Mouse (Mus musculus) cerebellum, adult 11-12 months (tissue): Measurements from ENCODE around the gene Tk1.
A peak's percentile ranks its signal among the peaks of the same experiment; 100 is the strongest.
"Not testable (repeated sequence)": the region's sequence is repeated elsewhere in the genome, so short reads cannot be mapped to it uniquely, and the experiment has no call there.

ENCODE experiments used
- DNase-seq: peaks from one replicate; pipeline ENCODE4 v3.0.0; 2022

Tk1 gene

DNA sequence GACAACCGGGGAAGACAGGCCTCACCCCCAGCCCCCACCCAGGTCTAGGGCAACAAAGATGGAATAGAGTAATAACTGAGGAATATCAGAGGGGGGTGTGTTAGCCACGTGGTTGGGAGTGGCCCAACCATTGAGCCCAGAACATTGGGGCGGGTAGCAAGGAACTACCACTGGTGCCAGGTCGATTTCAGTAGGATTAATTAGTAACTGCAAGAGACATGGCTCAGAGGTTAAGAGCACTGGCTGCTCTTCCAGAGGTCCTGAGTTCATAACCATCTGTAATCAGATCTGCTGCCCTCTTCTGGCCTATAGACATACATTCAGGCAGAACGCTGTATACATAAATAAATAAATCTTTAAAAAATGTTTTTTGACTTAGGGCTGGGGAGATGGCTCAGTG lies 20.7 kb upstream of the Tk1 start:
- DNase-seq = no peak

DNA sequence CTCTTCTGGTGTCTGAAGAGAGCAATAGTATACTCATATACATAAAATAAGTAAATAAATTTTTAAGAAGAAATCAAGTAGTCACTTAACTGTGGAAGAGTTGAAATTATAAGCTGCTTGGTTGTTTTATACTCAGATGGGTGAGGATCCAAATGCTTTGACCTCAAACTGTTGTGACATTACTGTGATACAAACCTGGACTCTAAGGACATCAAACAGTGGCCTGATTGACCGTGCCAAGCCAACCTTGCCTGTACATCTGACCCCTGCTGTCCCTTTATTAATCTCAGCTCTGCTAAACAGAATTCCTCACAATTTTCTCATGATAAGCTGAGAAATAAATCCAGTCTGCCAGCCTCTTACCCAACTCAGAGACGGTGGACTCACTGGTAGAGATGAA lies 19.8 kb upstream of the Tk1 start:
- no peak for DNase-seq

DNA sequence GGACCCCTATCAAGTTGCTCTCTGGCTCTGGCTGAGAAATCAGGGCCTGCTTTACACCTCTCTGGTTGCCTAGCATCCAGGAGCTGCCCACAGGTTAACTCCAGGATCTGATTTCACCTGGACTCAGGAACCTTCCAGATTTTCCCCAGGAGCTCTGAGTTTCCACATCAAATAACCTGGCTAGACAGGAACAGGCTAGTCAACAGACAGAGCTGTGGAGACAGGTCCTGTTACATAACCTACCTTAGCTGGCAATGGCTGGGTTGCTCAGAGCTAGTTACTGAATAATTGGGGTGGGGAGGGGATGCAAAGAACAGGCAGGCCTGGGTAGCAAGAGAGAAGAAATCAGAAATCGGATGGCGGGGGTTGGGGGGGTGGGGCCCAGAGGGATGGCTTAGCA lies 19.1 kb upstream of the Tk1 start:
- DNase-seq = no peak

DNA sequence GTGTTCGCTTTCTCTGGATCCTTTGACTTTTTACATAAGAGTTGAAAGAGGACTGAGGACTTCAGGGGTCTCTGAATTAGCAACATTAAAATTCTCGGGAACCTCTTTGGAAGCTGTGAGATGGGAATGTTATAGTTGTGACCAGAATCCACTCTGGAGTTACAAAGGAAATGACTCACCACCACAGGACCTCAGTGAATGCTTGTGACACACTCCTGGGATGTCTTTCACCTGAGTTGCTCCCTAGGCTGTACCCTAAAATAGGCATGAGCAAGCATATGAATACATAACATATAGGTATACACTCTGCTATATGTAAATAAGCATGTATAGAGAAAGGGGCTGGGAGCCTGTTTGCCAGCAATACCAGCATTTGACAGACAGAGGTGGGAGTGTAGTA lies 17.5 kb upstream of the Tk1 start:
- no peak for DNase-seq

DNA sequence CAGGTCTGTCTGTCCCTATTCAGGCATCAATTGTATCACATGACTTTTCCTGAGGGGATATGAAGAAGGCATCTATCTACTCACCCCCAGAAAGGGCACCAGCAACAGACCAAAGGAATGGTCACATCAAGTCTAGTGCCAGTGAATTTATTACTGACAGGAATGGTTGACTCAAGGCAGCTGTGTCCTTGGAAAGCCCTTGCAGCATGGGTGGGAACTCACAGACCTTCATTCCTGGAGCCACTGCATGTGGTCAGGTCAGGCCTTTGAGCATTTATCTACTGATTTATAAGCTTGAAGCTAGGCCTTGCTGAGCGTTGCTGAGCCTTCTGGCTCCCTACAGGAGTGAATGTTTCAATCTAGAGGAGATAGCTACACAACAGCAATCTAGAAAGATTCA lies 15.0 kb upstream of the Tk1 start:
- DNase-seq = no peak

DNA sequence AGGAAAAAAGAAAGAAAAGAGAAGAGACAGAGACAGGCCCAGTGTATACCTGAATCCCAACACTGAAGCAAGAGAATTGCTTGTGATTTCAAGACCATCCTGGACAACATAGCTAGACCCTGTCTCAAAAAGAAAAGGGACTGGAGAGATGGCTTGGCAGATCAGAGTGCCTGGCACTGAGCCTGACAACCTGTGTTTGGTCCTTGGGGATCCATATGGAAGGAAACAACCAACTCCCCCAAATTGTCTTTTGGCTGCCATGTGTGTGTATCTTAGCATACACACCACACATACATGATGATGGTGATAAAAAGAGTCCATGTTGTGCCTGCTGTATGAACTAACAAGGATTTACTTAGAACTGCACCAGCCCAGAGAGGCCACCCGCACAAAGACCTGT lies 13.1 kb upstream of the Tk1 start:
- DNase-seq = no peak

DNA sequence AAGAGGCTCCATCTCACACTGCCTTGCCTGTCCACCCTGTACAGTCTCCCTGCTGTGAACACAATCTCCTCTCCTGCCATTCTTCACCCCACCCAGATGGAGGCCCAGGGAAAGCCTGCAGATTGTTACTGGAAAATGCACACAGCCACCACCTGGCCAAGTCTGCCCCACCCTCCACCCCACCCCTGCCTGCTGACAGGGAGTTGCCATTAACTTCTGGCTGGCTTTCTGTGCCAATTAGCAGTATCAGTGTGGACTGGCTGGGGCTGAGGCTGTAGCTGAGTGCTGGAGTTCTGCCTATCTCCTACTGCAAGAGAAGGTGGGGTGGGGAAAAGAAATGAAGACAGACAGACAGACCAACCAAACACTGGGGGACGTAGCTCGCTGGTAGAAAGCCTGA lies 12.7 kb upstream of the Tk1 start:
- DNase-seq = no peak

DNA sequence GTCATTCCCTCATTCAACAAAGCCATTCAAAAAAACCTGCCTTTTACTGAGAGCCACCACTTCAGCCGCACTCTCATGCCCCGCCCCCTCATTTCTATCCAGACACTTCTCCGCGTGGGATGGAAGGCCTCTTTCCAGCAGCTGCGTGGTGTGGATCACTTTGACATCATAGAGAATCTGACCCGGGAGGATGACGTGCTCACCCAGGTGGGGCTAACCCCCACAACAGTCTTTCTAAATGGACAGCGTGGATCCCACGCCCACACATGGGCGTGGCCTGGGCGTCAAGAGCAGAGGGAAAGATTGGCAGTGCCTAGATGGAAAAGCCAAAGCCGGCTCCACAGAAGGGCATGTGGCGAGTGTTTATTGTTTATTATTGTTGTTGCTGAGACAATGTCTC lies 10.4 kb upstream of the Tk1 start:
- no peak for DNase-seq

DNA sequence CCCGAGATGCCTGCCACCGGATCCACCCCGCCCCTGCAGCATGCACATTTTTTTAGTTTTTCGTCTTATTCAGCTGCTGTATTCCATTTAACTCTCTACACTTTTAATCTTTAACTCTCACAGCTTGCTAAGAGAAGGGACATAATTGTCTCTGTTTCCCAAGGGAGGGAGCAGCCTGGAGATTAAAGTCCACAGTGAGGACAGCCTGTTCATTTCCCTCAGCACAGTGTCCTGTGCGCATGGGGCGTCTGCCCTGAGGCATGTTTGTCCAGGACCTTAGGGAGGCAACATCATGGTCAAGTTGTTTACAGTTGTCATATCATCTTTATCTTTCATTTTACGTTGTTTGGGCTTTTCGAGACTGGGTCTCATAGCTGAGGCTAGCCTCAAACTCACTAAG lies 8.2 kb upstream of the Tk1 start:
- no peak for DNase-seq

DNA sequence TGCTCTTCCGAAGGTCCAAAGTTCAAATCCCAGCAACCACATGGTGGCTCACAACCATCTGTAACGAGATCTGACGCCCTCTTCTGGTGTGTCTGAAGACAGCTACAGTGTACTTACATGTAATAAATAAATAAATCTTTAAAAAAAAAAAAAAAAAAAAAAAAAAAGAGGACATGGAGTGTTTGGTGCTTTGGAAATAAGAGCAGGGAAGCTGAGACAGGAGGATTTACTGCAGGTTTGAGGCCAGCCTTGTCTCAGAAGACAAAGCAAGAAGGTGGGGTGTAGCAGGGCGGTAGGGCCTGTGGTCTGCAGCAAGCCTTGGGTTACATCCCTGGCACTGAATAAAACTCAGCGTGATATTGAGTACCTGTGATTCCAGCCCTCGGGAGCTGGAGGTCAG lies 7.6 kb upstream of the Tk1 start:
- not testable (repeated sequence) for DNase-seq

DNA sequence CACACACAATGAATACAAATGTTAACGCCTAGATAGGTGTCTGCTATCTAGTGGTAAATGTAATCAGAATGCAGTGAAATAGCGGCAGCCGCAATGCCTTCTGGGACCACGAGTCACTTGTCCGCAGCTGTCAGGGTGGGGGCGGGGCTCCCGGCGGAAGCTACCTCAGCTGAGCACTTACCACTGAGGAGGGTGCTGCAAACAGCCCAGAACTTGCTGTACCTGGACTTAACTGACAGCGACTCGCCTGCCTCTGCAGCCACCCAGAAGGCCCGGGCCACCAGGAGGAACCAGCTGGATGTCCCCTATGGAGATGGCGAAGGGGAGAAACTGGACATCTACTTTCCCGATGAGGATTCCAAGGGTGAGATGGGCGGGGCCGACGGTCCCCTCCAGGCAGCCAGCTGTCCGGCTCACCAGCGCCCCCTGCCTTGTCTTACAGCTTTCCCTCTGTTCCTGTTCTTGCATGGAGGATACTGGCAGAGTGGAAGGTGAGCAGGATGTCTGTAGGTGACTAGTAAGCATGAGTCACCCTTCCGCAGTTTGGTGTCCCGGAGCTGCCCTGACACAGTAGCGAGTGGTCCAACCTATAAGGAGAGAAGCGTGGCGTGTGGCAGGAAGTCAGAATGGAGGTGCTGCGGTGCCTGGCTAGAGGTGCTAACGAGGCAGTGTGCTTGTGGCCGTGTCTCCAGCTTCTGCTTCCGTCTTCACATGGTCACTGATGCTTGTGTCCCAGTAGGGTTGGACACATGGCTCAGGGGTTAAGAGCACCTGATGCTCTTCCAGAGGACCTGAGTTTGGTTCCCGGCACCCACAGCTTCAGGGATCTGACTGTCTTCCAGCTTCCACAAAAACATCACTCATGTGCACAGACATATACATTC lies 6.4 kb upstream of the Tk1 start:
- DNase-seq = no peak

DNA sequence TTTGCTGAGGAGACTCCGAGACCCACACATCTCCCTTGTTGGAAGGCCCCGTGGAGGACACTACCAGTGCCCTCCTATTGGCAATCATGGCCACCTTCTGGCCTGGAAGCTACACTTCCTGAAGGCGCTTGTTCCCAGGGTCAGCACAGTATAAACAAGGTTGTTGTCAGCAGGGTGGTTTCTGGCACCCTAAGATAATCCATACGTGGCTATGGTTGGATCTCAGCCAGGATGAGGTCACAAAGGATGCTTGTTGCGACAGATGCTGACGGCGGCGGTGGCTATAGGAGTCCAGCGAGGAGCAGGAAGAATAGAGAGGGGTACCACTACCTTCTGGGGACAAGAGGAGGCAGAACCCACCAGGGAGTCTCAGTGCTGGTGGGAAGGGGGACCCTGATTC lies 4.5 kb upstream of the Tk1 start:
- DNase-seq = no peak

DNA sequence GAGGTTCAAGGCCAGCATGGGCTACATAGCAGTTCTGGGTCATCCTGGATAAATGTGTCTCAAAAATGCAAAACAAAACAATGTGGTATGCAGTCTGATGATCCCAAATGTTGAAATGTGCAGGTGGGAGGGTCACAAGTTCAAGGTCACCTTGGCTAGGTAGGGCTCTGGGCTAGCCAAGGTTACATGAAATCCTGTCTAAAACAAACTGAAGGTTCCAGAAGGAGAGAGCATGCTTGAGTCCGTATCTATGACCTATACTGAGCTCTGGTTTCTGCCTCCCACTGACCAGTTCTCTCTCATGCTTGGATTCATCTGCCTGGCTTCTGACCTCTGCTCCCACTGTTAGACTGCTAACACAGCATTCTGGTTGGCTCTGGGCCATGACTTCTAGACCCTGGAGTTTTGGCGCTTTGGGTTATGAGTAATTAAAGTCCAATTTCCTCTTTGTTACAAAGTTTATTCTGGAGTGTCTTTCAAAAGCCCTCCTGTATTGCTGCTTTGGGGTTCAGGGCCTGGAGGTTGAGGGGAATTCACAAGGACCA lies 3.9 kb upstream of the Tk1 start:
- no peak for DNase-seq

DNA sequence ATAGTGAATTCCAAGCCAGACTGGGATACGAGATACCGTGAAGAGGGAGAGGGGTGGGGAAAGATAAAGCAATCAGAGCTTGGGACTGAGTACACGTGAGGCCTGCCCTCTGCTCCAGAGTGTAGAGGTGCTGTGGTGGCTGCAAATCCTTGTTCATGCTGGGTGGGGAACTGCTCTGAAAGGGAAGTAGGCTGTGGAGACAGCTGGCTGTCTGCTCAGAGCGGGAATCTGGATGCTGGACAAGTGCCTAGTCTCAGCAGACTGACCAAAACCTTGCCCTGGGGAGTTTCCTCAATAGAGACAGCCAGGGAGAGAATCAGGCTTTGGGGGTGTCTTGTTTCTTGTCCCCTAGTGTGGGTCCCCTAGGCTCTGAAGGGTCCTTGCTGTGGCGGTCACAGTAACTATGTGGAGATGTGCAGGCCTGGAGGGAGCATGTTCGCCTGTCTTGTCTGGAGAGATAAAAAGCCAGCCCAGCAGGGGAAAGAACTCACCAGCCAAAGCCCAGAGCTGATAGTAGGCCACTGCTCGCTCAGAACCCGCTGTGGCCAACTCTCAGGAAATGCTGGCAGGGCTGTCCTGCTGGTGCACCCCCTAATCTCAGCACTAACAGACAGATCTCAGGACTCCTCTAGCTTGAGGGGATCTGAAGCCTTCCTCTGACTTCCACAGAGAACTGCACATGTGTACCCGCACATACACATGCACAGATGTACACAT lies 3.2 kb upstream of the Tk1 start:
- DNase-seq = no peak

DNA sequence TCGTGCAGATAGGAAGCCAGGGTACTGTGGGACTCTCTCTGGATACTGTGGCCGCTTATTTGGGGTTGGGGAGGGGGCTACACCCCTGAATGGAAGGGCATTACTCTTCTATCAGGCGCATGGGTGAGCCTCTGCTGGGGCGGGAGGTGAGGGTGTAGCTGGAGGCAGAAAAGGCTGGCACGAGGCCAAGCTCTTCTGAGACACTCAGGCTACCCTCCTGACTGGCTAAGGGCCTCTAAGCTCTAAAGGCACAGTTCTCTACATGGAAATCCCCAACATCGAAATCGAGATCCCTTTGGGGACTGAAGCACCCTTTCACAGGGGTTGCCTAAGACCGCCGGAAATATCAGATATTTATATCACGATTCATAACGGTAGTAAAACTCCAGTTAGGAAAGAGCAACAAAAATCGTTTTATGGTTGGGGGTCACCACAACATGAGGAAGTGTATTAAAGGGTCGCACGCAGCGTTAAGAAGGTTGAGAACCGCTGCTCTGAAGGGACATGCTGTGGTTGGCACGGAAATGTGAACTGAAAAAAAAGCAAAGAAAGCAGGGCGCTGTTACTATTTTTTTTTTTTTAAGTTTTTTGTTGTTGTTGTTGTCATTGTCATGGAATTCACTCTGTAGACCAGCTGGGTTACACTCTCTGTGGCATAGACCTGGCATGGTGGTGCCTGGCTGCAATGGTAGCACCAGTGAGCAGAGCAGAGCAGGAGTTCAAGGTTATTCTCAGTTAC lies 2.4 kb upstream of the Tk1 start:
- no peak for DNase-seq

DNA sequence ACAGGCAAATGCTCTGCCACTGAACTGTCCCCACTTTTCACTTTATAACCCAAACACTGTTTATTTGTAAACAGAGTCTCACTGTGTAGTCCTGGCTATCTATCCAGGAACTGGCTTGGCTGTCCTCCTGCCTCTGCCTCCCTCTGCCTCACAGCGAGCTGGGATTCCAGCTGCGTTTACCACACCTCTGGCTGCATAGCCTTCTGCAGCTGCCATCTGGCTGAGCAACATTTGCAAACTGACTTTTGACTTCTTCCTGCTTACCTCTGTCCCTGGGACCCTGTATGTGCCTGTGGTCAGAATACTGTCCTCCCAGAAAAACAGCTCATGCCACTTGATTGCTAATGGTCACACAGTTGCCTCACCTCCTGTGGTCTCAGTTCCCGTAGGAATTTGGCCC lies 1.5 kb upstream of the Tk1 start:
- DNase-seq = no peak

DNA sequence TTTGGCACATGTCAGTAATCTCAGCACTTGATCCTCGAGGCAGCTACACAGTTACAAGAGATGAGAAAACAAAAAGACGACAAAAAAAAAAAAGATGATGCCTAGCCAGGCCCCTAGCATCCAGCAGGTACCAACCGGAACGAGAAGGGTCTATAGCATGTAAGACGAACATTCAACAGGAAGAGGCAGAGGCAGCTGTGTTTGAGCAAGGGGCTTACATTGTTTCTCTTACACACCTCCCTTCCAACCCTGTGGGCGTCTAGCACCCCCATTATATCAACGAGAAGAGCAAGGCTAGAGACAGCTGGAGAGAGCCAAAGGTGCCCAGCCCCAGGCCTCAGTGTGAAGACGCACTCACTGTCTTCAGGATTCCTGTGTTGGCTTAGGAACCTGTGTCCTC lies 1.0 kb upstream of the Tk1 start:
- no peak for DNase-seq

DNA sequence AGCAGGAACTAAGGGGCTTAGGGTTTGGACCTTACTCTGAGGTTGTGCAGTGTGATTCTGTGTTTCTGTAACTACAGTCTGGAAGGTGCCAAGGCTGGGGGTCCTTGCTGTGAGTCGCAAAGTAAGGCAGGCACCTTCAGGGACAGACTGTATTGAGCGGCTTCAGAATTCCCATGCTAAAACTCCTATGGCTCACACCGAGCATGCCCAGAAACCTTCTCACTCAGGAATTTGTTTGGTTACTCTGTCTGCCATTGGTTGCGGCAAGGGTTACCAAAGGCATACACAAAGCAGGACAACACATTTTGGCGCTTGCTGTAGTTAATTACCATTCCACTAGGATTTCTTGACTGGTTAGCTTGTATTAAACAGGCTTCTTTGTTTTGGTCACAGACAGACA lies 272 bp upstream of the Tk1 start:
- DNase-seq = no peak

DNA sequence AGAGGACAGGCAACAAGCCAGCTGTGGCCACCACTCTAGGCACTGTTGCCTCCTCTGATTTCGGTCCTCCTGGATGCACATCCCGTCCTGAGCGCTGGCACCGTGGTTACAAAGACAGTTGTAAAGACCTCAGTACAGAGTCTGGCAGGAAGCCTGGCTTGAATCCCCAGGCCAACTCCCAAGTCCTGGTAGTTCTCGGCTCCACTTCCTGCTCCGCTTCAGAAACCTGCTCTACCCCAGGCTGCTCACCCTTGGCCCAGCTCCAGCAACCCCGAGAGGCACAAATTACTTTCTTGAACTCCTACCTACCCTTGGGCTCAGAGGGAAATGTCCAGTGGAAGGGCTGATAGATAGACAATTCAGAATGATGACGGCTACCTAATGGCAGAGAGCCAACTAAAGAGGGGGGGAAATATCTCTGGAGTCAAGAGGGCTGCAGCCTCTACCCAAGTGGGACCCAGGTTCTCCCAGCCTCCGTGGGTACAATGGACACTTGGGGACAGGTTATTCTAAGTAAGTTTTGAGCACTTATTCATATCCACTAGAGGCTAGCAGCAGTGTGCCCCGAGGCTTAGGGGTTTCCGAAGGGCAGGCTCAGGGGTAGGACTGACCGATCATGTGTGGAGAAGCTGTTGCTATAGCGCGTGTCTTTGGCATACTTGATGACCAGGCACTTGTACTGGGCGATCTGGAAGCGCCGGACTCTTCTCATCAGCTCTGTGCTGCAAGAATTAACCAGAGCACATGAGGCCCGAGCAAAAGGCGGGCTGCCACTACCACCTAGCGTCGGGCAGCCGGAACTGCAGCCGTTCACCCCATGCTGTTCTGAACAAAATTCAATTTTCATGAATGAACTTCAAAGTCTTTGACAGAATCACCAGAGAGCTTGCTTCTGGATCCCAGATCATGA lies 1.6 kb downstream of the Tk1 start:
- peak; percentile 63 for DNase-seq

DNA sequence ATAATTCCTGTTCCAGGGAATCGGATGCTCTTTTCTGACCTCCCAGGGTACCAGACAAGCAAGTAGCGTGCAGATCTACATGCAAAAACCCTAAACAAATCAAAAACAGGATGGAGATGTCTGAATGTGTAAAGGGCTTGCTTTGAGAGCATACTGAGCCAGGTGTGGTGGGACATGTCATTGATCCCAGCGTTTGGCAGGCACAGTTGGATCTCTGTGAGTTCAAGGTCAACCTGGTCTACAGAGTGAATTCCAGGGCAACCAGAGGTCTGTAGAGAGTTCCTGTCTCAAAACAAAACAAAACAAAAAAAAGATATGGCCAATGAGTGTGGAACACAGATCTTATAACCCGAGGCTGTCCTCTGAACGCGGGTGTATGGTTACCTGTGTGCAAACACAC lies 2.5 kb downstream of the Tk1 start:
- no peak for DNase-seq

DNA sequence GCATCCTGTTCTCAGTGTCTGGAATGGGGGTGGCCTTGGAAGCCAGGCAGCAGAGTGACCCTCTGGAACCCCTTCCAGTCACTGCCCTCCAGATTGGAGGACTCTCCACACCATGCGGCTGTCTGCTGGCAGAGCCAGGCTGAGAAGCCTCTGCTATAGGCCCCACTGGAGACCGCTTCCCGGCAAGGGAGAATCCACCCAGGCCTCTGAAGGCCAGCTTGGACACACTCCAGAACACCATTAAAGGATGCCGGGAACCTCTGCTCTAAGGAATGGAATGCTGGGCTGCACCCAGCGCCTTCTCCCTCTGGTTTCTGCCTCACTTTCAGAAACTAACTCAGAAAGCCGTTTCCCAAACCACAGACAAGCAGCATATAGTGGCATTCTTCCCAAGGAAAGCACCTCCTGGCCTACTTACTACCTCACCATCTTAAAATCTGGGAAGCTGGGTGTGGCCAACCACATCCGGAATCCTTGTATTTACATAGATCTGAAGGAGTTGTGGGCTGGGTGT lies 3.1 kb downstream of the Tk1 start:
- DNase-seq = no peak

DNA sequence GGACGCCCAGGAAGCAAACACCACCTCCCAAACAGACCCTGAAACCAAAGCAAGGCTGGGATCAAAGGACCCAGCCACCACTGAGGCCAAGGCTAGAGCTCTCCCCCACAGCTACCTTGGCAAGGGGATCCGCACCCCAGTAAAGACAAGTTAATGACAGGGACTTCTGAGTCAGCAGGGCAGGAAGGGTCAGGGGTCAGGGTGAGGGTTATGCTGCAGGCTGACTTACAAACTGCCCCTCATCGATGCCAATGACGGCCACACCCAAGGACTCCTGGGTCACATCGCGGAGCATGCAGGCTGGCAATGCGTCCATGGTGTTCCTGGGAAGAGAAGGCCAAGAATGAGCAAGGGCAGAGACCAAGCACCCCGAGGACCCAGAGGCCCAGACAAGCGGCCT lies 4.0 kb downstream of the Tk1 start:
- DNase-seq = no peak
